Mouse (Mus musculus): Measurements from ENCODE around the gene Pbx1. TPM values are rescaled to one million over a fixed set of nuclear protein-coding genes. Genes with fewer than 3 reads are reported as not detected.

The Pbx1 gene
- polyA plus RNA-seq, 1 experiment: 12.2 TPM

DNA sequence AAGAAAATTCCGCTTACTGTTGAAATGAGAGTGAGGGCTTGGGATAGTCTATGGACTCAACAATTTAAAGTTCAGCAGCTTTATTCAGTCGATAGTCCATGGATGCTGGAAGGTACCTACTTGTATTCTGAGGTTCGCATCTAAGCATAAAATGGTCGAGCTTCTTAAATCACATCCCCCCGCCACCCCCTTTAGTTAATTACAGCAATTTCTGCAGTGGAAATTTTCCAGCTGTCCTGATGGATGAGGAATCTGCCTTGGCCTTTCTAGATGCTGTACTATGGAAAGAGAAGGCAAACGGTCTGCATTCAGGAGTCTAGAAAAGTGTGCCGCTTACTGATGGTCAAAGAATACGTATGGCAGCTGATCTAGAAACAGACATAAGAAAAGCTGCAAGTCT lies 262.3 kb downstream of the Pbx1 start:
- 91% methylated on average over 8 of the region's 8 CpGs for WGBS
- H3K4me1 ChIP-seq (ENCODE audit: control insufficient read depth, insufficient read depth, low read length): no peaks in the 10 kb centered on the region
- H3K4me3 ChIP-seq (replicated peaks; ENCODE audit: control insufficient read depth, low read depth, low read length): no peak overlapping the region
- no peak overlapping the region for H3K27ac ChIP-seq (ENCODE audit: control insufficient read depth, insufficient read depth, low read depth, low read length, poor library complexity)
- no peak for TF ChIP-seq POLR2A (IDR thresholded peaks at IDR 0.05; ENCODE audit: borderline replicate concordance, control insufficient read depth, low read depth, low read length)
- no peak for TF ChIP-seq CTCF (IDR thresholded peaks at IDR 0.05; ENCODE audit: control insufficient read depth, insufficient read depth, low read length)

DNA sequence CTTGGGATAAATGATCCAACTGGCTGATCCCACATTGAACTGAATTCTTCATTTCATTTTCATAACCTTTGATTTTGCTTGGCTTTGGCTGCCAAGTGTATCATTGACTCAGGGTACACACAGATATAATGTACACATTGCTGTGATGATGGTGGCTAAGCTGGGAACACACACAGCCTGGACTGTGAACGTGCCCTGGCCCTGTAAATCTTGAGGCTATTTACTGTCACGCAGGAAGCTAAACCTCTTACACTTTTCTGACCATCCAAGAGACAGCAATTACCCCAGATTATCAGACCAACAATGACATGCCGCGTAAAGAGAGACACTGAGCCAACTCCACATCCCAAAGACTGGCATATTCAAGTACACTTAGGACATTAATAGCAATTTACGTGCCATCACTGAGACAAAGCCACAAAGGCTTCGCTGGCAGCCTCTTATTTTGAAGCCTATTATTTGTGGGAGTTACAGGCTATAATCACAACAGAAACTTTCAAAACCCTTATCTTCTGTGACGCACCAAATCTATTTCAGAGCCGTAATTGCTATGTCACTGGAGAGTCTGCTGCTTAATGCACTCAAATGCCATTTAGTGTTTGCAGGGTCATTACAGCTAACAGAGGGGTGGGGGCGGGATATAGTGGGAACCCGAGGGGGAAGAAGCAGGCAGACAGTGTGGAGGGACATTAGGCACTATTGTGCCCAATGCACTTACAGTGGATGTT lies 262.9 kb downstream of the Pbx1 start:
- 81% methylated on average over 10 of the region's 10 CpGs for WGBS
- no peaks in the 10 kb centered on the region for H3K4me1 ChIP-seq (ENCODE audit: control insufficient read depth, insufficient read depth, low read length)
- TF ChIP-seq CTCF (IDR thresholded peaks at IDR 0.05; ENCODE audit: control insufficient read depth, insufficient read depth, low read length) (no peak), POLR2A (IDR thresholded peaks at IDR 0.05; ENCODE audit: borderline replicate concordance, control insufficient read depth, low read depth, low read length) (no peak)
- H3K27ac ChIP-seq (ENCODE audit: control insufficient read depth, insufficient read depth, low read depth, low read length, poor library complexity): no peak overlapping the region
- H3K4me3 ChIP-seq (replicated peaks; ENCODE audit: control insufficient read depth, low read depth, low read length): no peak overlapping the region

DNA sequence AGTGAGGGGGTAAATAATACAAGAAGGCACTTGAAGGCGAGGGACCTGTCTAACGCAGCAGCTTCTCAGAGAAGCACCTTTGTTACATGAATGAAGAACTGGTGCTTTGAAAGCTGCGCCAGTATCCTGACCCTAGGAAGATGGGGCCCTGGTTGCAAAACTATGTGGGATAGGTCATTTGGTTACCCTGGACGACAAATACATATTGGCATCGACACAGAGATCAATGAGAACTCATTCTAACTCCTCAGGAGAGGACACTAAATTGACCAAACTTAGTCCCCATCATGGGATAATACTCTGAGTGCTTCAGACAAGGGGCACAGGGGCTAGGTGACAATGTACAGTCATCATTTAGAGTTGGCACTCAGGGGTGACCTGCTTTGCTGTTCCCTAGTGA lies 264.3 kb downstream of the Pbx1 start:
- no peaks in the 10 kb centered on the region for H3K4me1 ChIP-seq (ENCODE audit: control insufficient read depth, insufficient read depth, low read length)
- TF ChIP-seq POLR2A (IDR thresholded peaks at IDR 0.05; ENCODE audit: borderline replicate concordance, control insufficient read depth, low read depth, low read length) (no peak), CTCF (IDR thresholded peaks at IDR 0.05; ENCODE audit: control insufficient read depth, insufficient read depth, low read length) (no peak)
- whole genome bisulfite sequencing: 83% methylated on average over 5 of the region's 5 CpGs

GRCm38 (mm10) chr1:168166841-168167240 lies 265.2 kb downstream of the Pbx1 start:
- TF ChIP-seq POLR2A (IDR thresholded peaks at IDR 0.05; ENCODE audit: borderline replicate concordance, control insufficient read depth, low read depth, low read length) (no peak), CTCF (IDR thresholded peaks at IDR 0.05; ENCODE audit: control insufficient read depth, insufficient read depth, low read length) (no peak)
- Histone ChIP-seq H3K4me3 (replicated peaks; ENCODE audit: control insufficient read depth, low read depth, low read length) (no peak overlapping the region), H3K27ac (ENCODE audit: control insufficient read depth, insufficient read depth, low read depth, low read length, poor library complexity) (no peak overlapping the region), H3K4me1 (ENCODE audit: control insufficient read depth, insufficient read depth, low read length) (no peaks in the 10 kb centered on the region)
- WGBS: 74% methylated on average over 2 of the region's 2 CpGs

More for the DNA sequence above, 264.3 kb downstream of the Pbx1 start:
- no peak overlapping the region for H3K27ac ChIP-seq (ENCODE audit: control insufficient read depth, insufficient read depth, low read depth, low read length, poor library complexity)
- no peak overlapping the region for H3K4me3 ChIP-seq (replicated peaks; ENCODE audit: control insufficient read depth, low read depth, low read length)

DNA sequence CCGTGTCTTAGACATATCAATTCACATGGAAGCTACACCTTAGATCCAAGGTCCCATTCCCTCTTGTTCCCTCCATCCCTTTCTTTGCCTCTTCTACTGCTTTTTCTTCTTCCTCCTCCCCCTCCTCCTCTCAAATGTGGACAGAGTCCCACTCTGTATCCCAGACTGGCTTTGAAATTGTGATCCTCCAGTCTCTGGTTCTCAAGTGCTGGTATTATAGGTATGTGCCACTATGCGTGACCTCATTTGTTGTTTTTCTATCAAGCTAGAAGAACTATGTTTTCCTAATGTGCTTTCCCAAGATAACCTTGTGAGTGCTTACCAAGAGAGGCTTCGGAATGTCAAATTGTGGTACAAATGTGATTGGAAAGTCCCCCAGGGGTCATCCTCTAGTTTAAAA lies 267.1 kb downstream of the Pbx1 start:
- TF ChIP-seq CTCF (IDR thresholded peaks at IDR 0.05; ENCODE audit: control insufficient read depth, insufficient read depth, low read length) (no peak), POLR2A (IDR thresholded peaks at IDR 0.05; ENCODE audit: borderline replicate concordance, control insufficient read depth, low read depth, low read length) (no peak)
- Histone ChIP-seq H3K4me1 (ENCODE audit: control insufficient read depth, insufficient read depth, low read length) (no peaks in the 10 kb centered on the region), H3K4me3 (replicated peaks; ENCODE audit: control insufficient read depth, low read depth, low read length) (no peak overlapping the region), H3K27ac (ENCODE audit: control insufficient read depth, insufficient read depth, low read depth, low read length, poor library complexity) (no peak overlapping the region)
- 74% methylated on average over 3 of the region's 3 CpGs for WGBS

DNA sequence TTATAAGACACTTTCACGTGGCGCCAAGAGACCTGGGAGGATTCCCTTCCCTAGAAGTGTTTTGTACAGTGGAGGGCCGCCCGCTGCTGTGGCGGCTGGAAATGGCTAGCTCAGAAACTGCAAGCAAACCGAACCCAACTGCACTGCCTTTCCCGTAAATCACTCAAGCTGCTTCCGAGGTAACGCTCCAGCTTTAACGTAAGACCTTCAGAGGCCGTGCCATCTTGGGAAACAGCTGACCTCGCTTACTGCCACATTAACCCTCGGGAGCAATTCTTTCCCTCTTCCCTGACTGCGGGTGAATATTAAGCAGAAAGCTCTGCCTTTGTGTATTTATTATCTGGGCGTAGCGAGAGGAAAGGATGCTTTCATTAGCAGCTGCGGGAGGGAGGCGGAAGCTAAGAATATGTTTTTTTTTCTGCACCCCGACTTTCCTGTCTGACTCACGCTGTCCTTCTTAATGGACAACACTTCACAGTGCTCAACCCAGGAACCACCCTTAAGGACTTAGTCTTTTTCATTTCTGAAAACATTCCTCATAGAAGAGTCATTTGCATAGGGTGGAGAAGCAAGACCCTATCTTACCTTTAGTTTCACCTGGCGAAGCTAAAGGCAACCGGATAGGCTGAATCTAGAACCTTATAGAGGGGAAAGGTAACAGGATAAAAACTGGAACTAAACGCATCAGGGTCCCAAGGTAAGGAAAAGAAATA lies 268.4 kb downstream of the Pbx1 start:
- 76% methylated on average over 23 of the region's 23 CpGs for WGBS
- TF ChIP-seq POLR2A (IDR thresholded peaks at IDR 0.05; ENCODE audit: borderline replicate concordance, control insufficient read depth, low read depth, low read length): no peak
- Histone ChIP-seq H3K27ac (ENCODE audit: control insufficient read depth, insufficient read depth, low read depth, low read length, poor library complexity) (no peak overlapping the region), H3K4me1 (ENCODE audit: control insufficient read depth, insufficient read depth, low read length) (no peaks in the 10 kb centered on the region), H3K4me3 (replicated peaks; ENCODE audit: control insufficient read depth, low read depth, low read length) (no peak overlapping the region)

DNA sequence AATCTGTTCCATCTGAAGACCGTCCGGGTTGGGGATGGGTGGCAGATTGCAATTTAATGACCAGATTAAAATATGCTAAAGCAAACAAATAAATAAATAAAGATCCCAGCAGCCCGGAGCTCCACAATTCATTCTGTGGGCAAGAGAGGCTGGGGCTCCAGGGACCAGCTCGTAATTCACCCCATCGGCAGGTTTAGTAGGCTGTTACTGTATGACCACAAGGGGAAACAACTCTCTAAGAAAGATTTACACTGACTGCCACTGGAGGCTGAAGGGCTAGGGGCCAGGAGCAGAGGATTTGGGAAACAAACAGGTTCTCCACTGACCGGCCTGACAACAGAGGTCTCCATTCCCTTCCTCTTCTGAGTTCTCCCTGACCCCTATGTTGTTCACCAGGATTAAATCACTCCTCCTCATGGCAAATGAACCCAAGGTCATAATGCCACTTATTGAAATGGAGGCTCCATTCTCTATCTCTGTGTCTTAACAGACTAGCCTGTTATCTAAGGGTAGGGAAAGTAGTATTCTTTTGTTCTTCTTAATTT lies 292.9 kb downstream of the Pbx1 start:
- no peak overlapping the region for H3K27ac ChIP-seq (ENCODE audit: control insufficient read depth, insufficient read depth, low read depth, low read length, poor library complexity)
- WGBS: 57% methylated on average over 6 of the region's 6 CpGs
- TF ChIP-seq CTCF (IDR thresholded peaks at IDR 0.05; ENCODE audit: control insufficient read depth, insufficient read depth, low read length) (no peak), POLR2A (IDR thresholded peaks at IDR 0.05; ENCODE audit: borderline replicate concordance, control insufficient read depth, low read depth, low read length) (no peak)
- no peaks in the 10 kb centered on the region for H3K4me1 ChIP-seq (ENCODE audit: control insufficient read depth, insufficient read depth, low read length)
- H3K4me3 ChIP-seq (replicated peaks; ENCODE audit: control insufficient read depth, low read depth, low read length): no peak overlapping the region

GRCm38 (mm10) chr1:168138669-168139068 lies 293.4 kb downstream of the Pbx1 start:
- WGBS: 90% methylated on average over 4 of the region's 4 CpGs
- no peak overlapping the region for H3K4me3 ChIP-seq (replicated peaks; ENCODE audit: control insufficient read depth, low read depth, low read length)
- TF ChIP-seq POLR2A (IDR thresholded peaks at IDR 0.05; ENCODE audit: borderline replicate concordance, control insufficient read depth, low read depth, low read length) (no peak), CTCF (IDR thresholded peaks at IDR 0.05; ENCODE audit: control insufficient read depth, insufficient read depth, low read length) (no peak)
- no peaks in the 10 kb centered on the region for H3K4me1 ChIP-seq (ENCODE audit: control insufficient read depth, insufficient read depth, low read length)
- no peak overlapping the region for H3K27ac ChIP-seq (ENCODE audit: control insufficient read depth, insufficient read depth, low read depth, low read length, poor library complexity)
